Mouse (Mus musculus) stomach, postnatal 0 days (tissue): ENCODE data around the gene Nktr.

Experiments used
- CTCF ChIP-seq: IDR thresholded peaks from 2 replicates; pipeline ENCODE4 v1.5.1; 2016; ENCODE audit warnings: antibody characterized with exemption, low read depth, mild to moderate bottlenecking, moderate library complexity
- EP300 ChIP-seq: optimal IDR thresholded peaks from 2 replicates; pipeline ENCODE3; 2016; ENCODE audit warnings: antibody characterized with exemption

GRCm38 (mm10) chr9:121677476-121677875 is 41.5 kb upstream of the Nktr start:
- TF ChIP-seq CTCF (no peak), EP300 (no peak)
